Mouse (Mus musculus): ENCODE data around the gene Cpne5. TPM values are rescaled to one million over a fixed set of nuclear protein-coding genes. Genes with fewer than 3 reads are reported as not detected.
A peak's percentile ranks its signal among the peaks of the same experiment; 100 is the strongest.
"Not testable (repeated sequence)": the region's sequence is repeated elsewhere in the genome, so short reads cannot be mapped to it uniquely, and the experiment has no call there.

The Cpne5 gene
- polyA plus RNA-seq, 1 experiment from 2014 or later: 15.0 TPM

DNA sequence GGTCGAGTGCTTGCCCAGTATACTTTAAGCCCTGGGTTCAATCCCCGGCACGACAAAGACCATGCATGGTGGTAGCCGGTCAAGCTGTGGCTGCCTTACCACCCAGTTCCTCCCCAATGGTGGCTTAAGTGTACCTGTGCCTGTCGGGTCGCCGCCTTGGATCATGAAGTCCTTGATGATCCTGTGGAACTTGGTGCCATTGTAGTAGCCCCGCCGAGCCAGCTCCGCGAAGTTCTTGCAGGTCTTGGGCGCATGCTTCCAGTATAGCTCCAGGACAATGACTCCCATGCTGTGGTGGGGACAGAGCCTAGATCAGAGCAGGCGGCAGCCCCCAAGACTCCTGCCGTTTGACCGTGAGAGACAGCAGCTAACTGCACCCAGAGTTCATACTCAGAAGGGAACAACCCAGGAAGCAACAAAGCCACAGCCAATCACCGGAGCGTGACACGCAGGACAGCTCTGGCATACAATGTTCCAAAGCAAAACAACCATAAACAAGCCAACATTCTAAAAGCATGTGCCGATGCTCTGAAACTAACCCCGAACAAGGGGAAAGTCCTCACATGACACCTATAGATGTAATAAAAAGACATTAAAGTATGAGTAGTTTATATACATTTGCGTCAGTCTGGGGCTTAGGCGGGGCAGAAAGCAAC lies 23.8 kb upstream of the Cpne5 start:
- no peak overlapping the region for H3K4me3 ChIP-seq (ENCODE audit: low read depth, low read length)
- H3K9me3 ChIP-seq (ENCODE audit: control insufficient read depth, low read depth, low read length): no peaks in the 10 kb centered on the region
- peaks cover 30% of the 10 kb centered on the region for H3K36me3 ChIP-seq (ENCODE audit: control insufficient read depth, insufficient read depth, low read length)
- H3K27ac ChIP-seq (ENCODE audit: low read length): no peak overlapping the region
- no peak for ATAC-seq (ENCODE audit: insufficient number of reproducible peaks, insufficient read depth, low FRiP score, low read depth)
- H3K9ac ChIP-seq (replicated peaks; ENCODE audit: low read depth, low read length): no peak overlapping the region
- WGBS: 89% methylated on average over 22 of the region's 22 CpGs
- no peaks in the 10 kb centered on the region for H3K27me3 ChIP-seq (ENCODE audit: control insufficient read depth, insufficient read depth, low read length)
- peaks cover 11% of the 10 kb centered on the region for H3K4me1 ChIP-seq (ENCODE audit: control insufficient read depth, insufficient read depth, low read length)
- H3K4me2 ChIP-seq (replicated peaks; ENCODE audit: low read depth, low read length): no peak overlapping the region; the same call in 1 of the 2 replicates

DNA sequence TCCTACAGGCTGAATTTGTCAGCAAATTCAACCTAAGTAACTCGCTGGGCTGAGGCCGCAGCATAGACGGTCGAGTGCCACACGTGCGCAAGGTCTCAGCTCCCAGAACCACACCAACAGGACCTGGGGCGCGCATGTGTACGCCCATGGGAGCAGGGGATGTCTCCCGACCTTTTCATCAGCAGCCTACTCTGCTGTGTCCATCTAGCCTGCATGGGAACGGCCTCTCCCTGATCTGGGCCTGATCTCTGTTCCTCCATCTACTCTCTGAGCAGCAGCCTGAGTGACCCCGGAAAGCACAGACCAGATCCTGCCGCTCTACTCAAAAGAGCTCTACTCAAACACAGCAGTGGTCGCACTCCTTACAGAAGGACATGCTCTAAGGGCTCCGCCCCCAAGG lies 22.5 kb upstream of the Cpne5 start:
- H3K4me2 ChIP-seq (replicated peaks; ENCODE audit: low read depth, low read length): no peak overlapping the region
- H3K9me3 ChIP-seq (ENCODE audit: control insufficient read depth, low read depth, low read length): no peaks in the 10 kb centered on the region
- ATAC-seq (ENCODE audit: insufficient number of reproducible peaks, insufficient read depth, low FRiP score, low read depth): no peak
- H3K27ac ChIP-seq (ENCODE audit: low read length): no peak overlapping the region
- no peaks in the 10 kb centered on the region for H3K27me3 ChIP-seq (ENCODE audit: control insufficient read depth, insufficient read depth, low read length)
- peaks cover 34% of the 10 kb centered on the region for H3K36me3 ChIP-seq (ENCODE audit: control insufficient read depth, insufficient read depth, low read length)
- no peak overlapping the region for H3K9ac ChIP-seq (replicated peaks; ENCODE audit: low read depth, low read length)
- H3K4me3 ChIP-seq (ENCODE audit: low read depth, low read length): no peak overlapping the region
- H3K4me1 ChIP-seq (ENCODE audit: control insufficient read depth, insufficient read depth, low read length): peaks cover 11% of the 10 kb centered on the region
- WGBS: 86% methylated on average over 15 of the region's 15 CpGs

- ATAC-seq (ENCODE audit: insufficient number of reproducible peaks, insufficient read depth, low FRiP score, low read depth): peak; percentile 62; the same call in 1 of the 2 replicates
- Histone ChIP-seq H3K9ac (replicated peaks; ENCODE audit: low read depth, low read length) (no peak overlapping the region), H3K9me3 (ENCODE audit: control insufficient read depth, low read depth, low read length) (no peaks in the 10 kb centered on the region), H3K4me2 (replicated peaks; ENCODE audit: low read depth, low read length) (no peak overlapping the region), H3K27me3 (ENCODE audit: control insufficient read depth, insufficient read depth, low read length) (no peaks in the 10 kb centered on the region), H3K27ac (ENCODE audit: low read length) (no peak overlapping the region; the same call in 1 of the 2 replicates), H3K4me3 (ENCODE audit: low read depth, low read length) (no peak overlapping the region), H3K4me1 (ENCODE audit: control insufficient read depth, insufficient read depth, low read length) (peaks cover 8% of the 10 kb centered on the region), H3K36me3 (ENCODE audit: control insufficient read depth, insufficient read depth, low read length) (peaks cover 36% of the 10 kb centered on the region)
- WGBS: 5% methylated on average over 3 of the region's 3 CpGs
Measured at GRCm38 (mm10) chr17:29259489-29259888, 21.5 kb upstream of the Cpne5 start.

DNA sequence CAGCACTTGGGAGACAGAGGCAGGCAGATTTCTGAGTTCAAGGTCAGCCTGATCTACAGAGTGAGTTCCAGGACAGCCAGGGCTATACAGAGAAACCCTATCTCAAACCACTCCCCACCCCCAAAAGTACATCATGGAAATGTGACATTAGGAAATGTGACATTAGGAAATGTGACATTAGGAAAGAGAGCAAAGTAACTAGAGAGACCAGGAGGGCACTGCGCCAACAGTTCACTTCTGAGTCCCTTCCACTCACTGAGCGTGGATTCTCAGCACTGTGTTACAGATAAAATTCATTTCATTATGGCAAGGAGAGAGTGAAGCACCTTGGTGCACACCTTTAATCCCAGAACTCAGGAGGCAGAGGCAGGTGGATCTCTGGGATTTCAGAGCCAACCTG lies 21.0 kb upstream of the Cpne5 start:
- ATAC-seq (ENCODE audit: insufficient number of reproducible peaks, insufficient read depth, low FRiP score, low read depth): no peak
- H3K4me1 ChIP-seq (ENCODE audit: control insufficient read depth, insufficient read depth, low read length): peaks cover 5% of the 10 kb centered on the region
- no peak overlapping the region for H3K9ac ChIP-seq (replicated peaks; ENCODE audit: low read depth, low read length)
- no peaks in the 10 kb centered on the region for H3K27me3 ChIP-seq (ENCODE audit: control insufficient read depth, insufficient read depth, low read length)
- H3K4me3 ChIP-seq (ENCODE audit: low read depth, low read length): no peak overlapping the region
- no peak overlapping the region for H3K4me2 ChIP-seq (replicated peaks; ENCODE audit: low read depth, low read length)
- peaks cover 42% of the 10 kb centered on the region for H3K36me3 ChIP-seq (ENCODE audit: control insufficient read depth, insufficient read depth, low read length)
- WGBS: 87% methylated on average over 2 of the region's 2 CpGs
- H3K27ac ChIP-seq (ENCODE audit: low read length): no peak overlapping the region
- H3K9me3 ChIP-seq (ENCODE audit: control insufficient read depth, low read depth, low read length): no peaks in the 10 kb centered on the region

- H3K4me1 ChIP-seq (ENCODE audit: control insufficient read depth, insufficient read depth, low read length): peaks cover 5% of the 10 kb centered on the region
- no peak for ATAC-seq (ENCODE audit: insufficient number of reproducible peaks, insufficient read depth, low FRiP score, low read depth)
- H3K27me3 ChIP-seq (ENCODE audit: control insufficient read depth, insufficient read depth, low read length): no peaks in the 10 kb centered on the region
- 85% methylated on average over 10 of the region's 10 CpGs for WGBS
- no peak overlapping the region for H3K9ac ChIP-seq (replicated peaks; ENCODE audit: low read depth, low read length)
- H3K4me3 ChIP-seq (ENCODE audit: low read depth, low read length): no peak overlapping the region
- H3K9me3 ChIP-seq (ENCODE audit: control insufficient read depth, low read depth, low read length): no peaks in the 10 kb centered on the region
- no peak overlapping the region for H3K4me2 ChIP-seq (replicated peaks; ENCODE audit: low read depth, low read length)
- no peak overlapping the region for H3K27ac ChIP-seq (ENCODE audit: low read length)
- peaks cover 45% of the 10 kb centered on the region for H3K36me3 ChIP-seq (ENCODE audit: control insufficient read depth, insufficient read depth, low read length)
Measured at GRCm38 (mm10) chr17:29258025-29258558, 20.1 kb upstream of the Cpne5 start.

- no peak overlapping the region for H3K9ac ChIP-seq (replicated peaks; ENCODE audit: low read depth, low read length)
- peaks cover 47% of the 10 kb centered on the region for H3K36me3 ChIP-seq (ENCODE audit: control insufficient read depth, insufficient read depth, low read length)
- 91% methylated on average over 10 of the region's 10 CpGs for WGBS
- H3K27me3 ChIP-seq (ENCODE audit: control insufficient read depth, insufficient read depth, low read length): no peaks in the 10 kb centered on the region
- no peaks in the 10 kb centered on the region for H3K9me3 ChIP-seq (ENCODE audit: control insufficient read depth, low read depth, low read length)
- ATAC-seq (ENCODE audit: insufficient number of reproducible peaks, insufficient read depth, low FRiP score, low read depth): no peak
- H3K27ac ChIP-seq (ENCODE audit: low read length): no peak overlapping the region
- H3K4me3 ChIP-seq (ENCODE audit: low read depth, low read length): no peak overlapping the region
- H3K4me2 ChIP-seq (replicated peaks; ENCODE audit: low read depth, low read length): no peak overlapping the region
- no peaks in the 10 kb centered on the region for H3K4me1 ChIP-seq (ENCODE audit: control insufficient read depth, insufficient read depth, low read length)
Measured at GRCm38 (mm10) chr17:29257001-29257511, 19.1 kb upstream of the Cpne5 start.

DNA sequence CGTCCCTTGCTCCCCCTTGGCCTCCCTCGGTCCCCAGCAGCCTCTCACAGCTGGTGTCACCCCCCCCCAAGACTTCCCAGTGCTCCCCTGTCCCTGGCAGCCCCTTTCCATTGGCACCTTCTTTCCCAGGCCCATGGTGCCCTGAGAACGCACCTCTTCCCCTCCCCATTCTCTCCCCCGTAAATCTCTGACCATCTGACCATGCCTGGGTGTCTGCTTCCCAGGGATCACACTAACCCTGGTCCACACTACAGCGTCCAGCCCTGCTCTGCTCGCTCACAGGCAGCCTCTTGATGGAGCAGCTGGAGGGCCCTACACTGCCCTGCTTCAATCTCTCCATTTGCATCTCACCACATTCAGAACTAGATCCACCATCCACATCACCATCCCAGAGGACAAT lies 18.5 kb upstream of the Cpne5 start:
- no peak overlapping the region for H3K4me3 ChIP-seq (ENCODE audit: low read depth, low read length)
- peaks cover 49% of the 10 kb centered on the region for H3K36me3 ChIP-seq (ENCODE audit: control insufficient read depth, insufficient read depth, low read length)
- no peaks in the 10 kb centered on the region for H3K27me3 ChIP-seq (ENCODE audit: control insufficient read depth, insufficient read depth, low read length)
- H3K27ac ChIP-seq (ENCODE audit: low read length): no peak overlapping the region
- 77% methylated on average over 6 of the region's 6 CpGs for WGBS
- H3K9me3 ChIP-seq (ENCODE audit: control insufficient read depth, low read depth, low read length): no peaks in the 10 kb centered on the region
- no peak overlapping the region for H3K9ac ChIP-seq (replicated peaks; ENCODE audit: low read depth, low read length)
- ATAC-seq (ENCODE audit: insufficient number of reproducible peaks, insufficient read depth, low FRiP score, low read depth): no peak
- no peak overlapping the region for H3K4me2 ChIP-seq (replicated peaks; ENCODE audit: low read depth, low read length)
- no peaks in the 10 kb centered on the region for H3K4me1 ChIP-seq (ENCODE audit: control insufficient read depth, insufficient read depth, low read length)

- not testable (repeated sequence) for H3K4me1 ChIP-seq (ENCODE audit: control insufficient read depth, insufficient read depth, low read length); H3K4me2 ChIP-seq (replicated peaks; ENCODE audit: low read depth, low read length); ATAC-seq (ENCODE audit: insufficient number of reproducible peaks, insufficient read depth, low FRiP score, low read depth); H3K4me3 ChIP-seq (ENCODE audit: low read depth, low read length); H3K27ac ChIP-seq (ENCODE audit: low read length); H3K9ac ChIP-seq (replicated peaks; ENCODE audit: low read depth, low read length); H3K9me3 ChIP-seq (ENCODE audit: control insufficient read depth, low read depth, low read length); H3K27me3 ChIP-seq (ENCODE audit: control insufficient read depth, insufficient read depth, low read length)
- peaks cover 47% of the 10 kb centered on the region for H3K36me3 ChIP-seq (ENCODE audit: control insufficient read depth, insufficient read depth, low read length)
- 93% methylated on average over 6 of the region's 6 CpGs for WGBS
Measured at GRCm38 (mm10) chr17:29254784-29255183, 16.8 kb upstream of the Cpne5 start.

Measured in stomach, embryonic 14.5 days (tissue).